Mouse (Mus musculus) ES-Bruce4 (cell line): ENCODE measurements around the gene Anapc10.

Experiments
- CTCF ChIP-seq: IDR thresholded peaks from one replicate; pipeline ENCODE4 v1.8.1; 2011; ENCODE audit warnings: low read depth, low read length
- EP300 ChIP-seq: IDR thresholded peaks from 2 replicates; pipeline ENCODE4 v1.6.1; 2011; ENCODE audit warnings: low read depth, low read length; ENCODE audit not compliant: insufficient read depth
- POLR2A ChIP-seq: IDR thresholded peaks from one replicate; pipeline ENCODE4 v1.8.1; 2011; ENCODE audit warnings: low read length; ENCODE audit not compliant: insufficient read depth

GRCm38 (mm10) chr8:79796690-79797089 is 85.1 kb downstream of the Anapc10 start:
- TF ChIP-seq CTCF (no peak), POLR2A (no peak), EP300 (no peak)
